Mouse (Mus musculus) ovary, postnatal 14 days (tissue): ENCODE data around the gene Lsamp.

Experiments used
- DNase-seq: peaks from one replicate; pipeline ENCODE4 v3.0.0; 2022; ENCODE audit warnings: low spot score

Gene Lsamp

GRCm38 (mm10) chr16:41785600-41785999, 1801.4 kb downstream of the Lsamp start:
- DNase-seq, result no peak

- DNase-seq, result no peak
Observed at GRCm38 (mm10) chr16:41786704-41787103, 1802.5 kb downstream of the Lsamp start.

GRCm38 (mm10) chr16:41787146-41787545, 1803.0 kb downstream of the Lsamp start:
- no peak for DNase-seq

GRCm38 (mm10) chr16:41790016-41790415, 1805.9 kb downstream of the Lsamp start:
- DNase-seq, result no peak

GRCm38 (mm10) chr16:41820369-41820768, 1836.2 kb downstream of the Lsamp start:
- no peak for DNase-seq

- no peak for DNase-seq
Observed at GRCm38 (mm10) chr16:41826899-41827604, 1842.9 kb downstream of the Lsamp start.

GRCm38 (mm10) chr16:41827605-41827948, 1843.4 kb downstream of the Lsamp start:
- DNase-seq, result no peak

- no peak for DNase-seq
Observed at GRCm38 (mm10) chr16:41834637-41835036, 1850.5 kb downstream of the Lsamp start.

GRCm38 (mm10) chr16:41835745-41836144, 1851.6 kb downstream of the Lsamp start:
- DNase-seq, result no peak

GRCm38 (mm10) chr16:41839751-41840404, 1855.7 kb downstream of the Lsamp start:
- DNase-seq, result peak; percentile 3

- no peak for DNase-seq
Observed at GRCm38 (mm10) chr16:41846903-41847302, 1862.7 kb downstream of the Lsamp start.

- no peak for DNase-seq
Observed at GRCm38 (mm10) chr16:41871917-41872593, 1887.9 kb downstream of the Lsamp start.

GRCm38 (mm10) chr16:41888546-41889165, 1904.5 kb downstream of the Lsamp start:
- no peak for DNase-seq

- no peak for DNase-seq
Observed at GRCm38 (mm10) chr16:41900783-41901182, 1916.6 kb downstream of the Lsamp start.

GRCm38 (mm10) chr16:41903654-41904053, 1919.5 kb downstream of the Lsamp start:
- DNase-seq, result no peak

- no peak for DNase-seq
Observed at GRCm38 (mm10) chr16:41912584-41913193, 1928.5 kb downstream of the Lsamp start.

- no peak for DNase-seq
Observed at GRCm38 (mm10) chr16:41913346-41913745, 1929.2 kb downstream of the Lsamp start.

GRCm38 (mm10) chr16:41916342-41916741, 1932.2 kb downstream of the Lsamp start:
- no peak for DNase-seq

GRCm38 (mm10) chr16:41917057-41917821, 1933.1 kb downstream of the Lsamp start:
- no peak for DNase-seq

- no peak for DNase-seq
Observed at GRCm38 (mm10) chr16:41929546-41929945, 1945.4 kb downstream of the Lsamp start.

- no peak for DNase-seq
Observed at GRCm38 (mm10) chr16:41935701-41936100, 1951.5 kb downstream of the Lsamp start.
